ENCODE assay signal across 9 mouse cellular contexts in the genomic region with DNA sequence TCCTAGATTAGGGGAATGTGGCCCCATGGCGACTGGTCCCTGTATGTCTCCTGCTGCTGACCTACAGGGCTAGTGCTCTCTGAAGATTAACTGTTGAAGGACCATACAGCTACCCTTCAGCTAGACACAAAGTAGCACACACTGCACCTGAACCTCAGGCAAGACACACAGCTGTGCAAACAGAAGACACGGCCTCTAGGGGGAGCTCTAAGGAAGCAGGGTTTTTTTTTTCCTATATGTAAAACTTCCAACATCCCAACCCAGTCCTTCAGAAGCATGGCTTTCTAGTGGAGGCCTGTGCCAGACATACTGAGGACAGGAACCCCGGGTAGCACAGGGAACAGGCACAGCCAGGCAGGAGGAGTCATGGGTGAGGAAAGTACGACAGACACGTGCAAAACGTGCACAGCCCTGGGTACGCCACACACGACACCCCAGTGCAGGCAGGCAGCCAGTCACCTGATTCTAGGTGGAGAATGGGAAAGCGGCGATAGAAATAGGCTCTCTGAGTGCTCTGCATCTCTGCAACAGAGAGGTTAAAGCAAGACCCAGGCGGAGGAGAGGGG. TPM values are rescaled to one million over a fixed set of nuclear protein-coding genes. Genes with fewer than 3 reads are reported as not detected.
DNase-seq lines count a peak whose midpoint lies in the region; TF ChIP-seq lines count a peak whose summit lies in the region.
"Had no signal": no experiment of that assay in that cellular context is flagged by ENCODE, and none has a peak within 500 bp of the region (broad histone marks: within the 10 kb centered on the region; RNA-seq: fewer than 3 reads in every experiment).

No protein-coding gene starts in this region.

- peaks cover 10% of the 10 kb centered on the region for H3K4me1 ChIP-seq in cerebellum, adult 2 months (ENCODE audit: control insufficient read depth, insufficient read depth, low read length)
- peaks cover 13% of the 10 kb centered on the region for H3K4me1 ChIP-seq in testis, adult 2 months (ENCODE audit: control insufficient read depth, insufficient read depth, low read length)
- H3K4me1 ChIP-seq in limb, embryonic 10.5 days, result 0 out of 2 replicates have a peak, but pooled peaks cover 3% of the 10 kb centered on the region
- H3K4me1 ChIP-seq in forebrain, embryonic 10.5 days, result no peaks in the 10 kb centered on the region
- H3K4me1 ChIP-seq: stomach, embryonic 15.5 days had no signal

- 77% methylated on average over 11 of the region's 11 CpGs for WGBS in cerebellum, adult 2 months
- WGBS in limb, embryonic 10.5 days, result 86% methylated on average over 11 of the region's 11 CpGs
- 86% methylated on average over 11 of the region's 11 CpGs for WGBS in forebrain, embryonic 10.5 days

- peak; percentile 40 for TF ChIP-seq CTCF in cerebellum, adult 2 months (IDR thresholded peaks at IDR 0.05; ENCODE audit: borderline replicate concordance, insufficient read depth, low read depth, low read length)
- peak; percentile 37; the same call in 1 of the 2 replicates for TF ChIP-seq CTCF in testis, adult 2 months (IDR thresholded peaks at IDR 0.05; ENCODE audit: control insufficient read depth, insufficient read depth, insufficient replicate concordance, low read depth, low read length)

- no peaks in the 10 kb centered on the region for H3K36me3 ChIP-seq in testis, adult 2 months (ENCODE audit: control insufficient read depth, insufficient read depth, low read length)
- H3K36me3 ChIP-seq in limb, embryonic 10.5 days, result peaks cover 100% of the 10 kb centered on the region
- H3K36me3 ChIP-seq in forebrain, embryonic 10.5 days (replicated peaks), result peaks cover 100% of the 10 kb centered on the region

- H3K9me3 ChIP-seq in limb, embryonic 10.5 days (replicated peaks), result no peaks in the 10 kb centered on the region
- H3K9me3 ChIP-seq in forebrain, embryonic 10.5 days, result no peaks in the 10 kb centered on the region
- H3K9me3 ChIP-seq: stomach, embryonic 15.5 days had no signal

- DNase-seq in cerebellum, adult 2 months, result no peak
- no peak for DNase-seq in cerebellum, adult 18-20 months
- DNase-seq in testis, postnatal 14 days (ENCODE audit: low spot score), result no peak
- DNase-seq in limb, embryonic 10.5 days (ENCODE audit: low spot score), result no peak
- no peak for DNase-seq in cerebellum, postnatal 36 days
- DNase-seq in forebrain, embryonic 10.5 days (ENCODE audit: extremely low spot score, low spot score), result no peak
- DNase-seq in yolk sac, embryonic 10.5 days (ENCODE audit: low spot score), result no peak

- H3K27ac ChIP-seq in cerebellum, adult 2 months (ENCODE audit: insufficient read depth, low read length), result no peak overlapping the region
- no peak overlapping the region for H3K27ac ChIP-seq in testis, adult 2 months (ENCODE audit: control insufficient read depth, insufficient read depth, low read depth, low read length)
- 0 out of 2 replicates have a peak overlapping the region, but pooled peaks have one; percentile 10 for H3K27ac ChIP-seq in limb, embryonic 10.5 days
- no peak overlapping the region for H3K27ac ChIP-seq in forebrain, embryonic 10.5 days
- H3K27ac ChIP-seq: stomach, embryonic 15.5 days had no signal

- no peak overlapping the region for H3K4me3 ChIP-seq in cerebellum, adult 2 months (replicated peaks; ENCODE audit: insufficient read depth, low read depth, low read length)
- H3K4me3 ChIP-seq in testis, adult 2 months (ENCODE audit: control insufficient read depth, low read depth, low read length), result no peak overlapping the region
- no peak overlapping the region for H3K4me3 ChIP-seq in limb, embryonic 10.5 days
- no peak overlapping the region for H3K4me3 ChIP-seq in forebrain, embryonic 10.5 days
- H3K4me3 ChIP-seq: stomach, embryonic 15.5 days had no signal

- no peaks in the 10 kb centered on the region for H3K27me3 ChIP-seq in cerebellum, adult 2 months (ENCODE audit: control insufficient read depth, insufficient read depth, low read length)
- H3K27me3 ChIP-seq in testis, adult 2 months (ENCODE audit: control insufficient read depth, insufficient read depth, low read length), result no peaks in the 10 kb centered on the region
- H3K27me3 ChIP-seq in limb, embryonic 10.5 days (ENCODE audit: low read depth, poor library complexity, severe bottlenecking), result no peaks in the 10 kb centered on the region
- H3K27me3 ChIP-seq in forebrain, embryonic 10.5 days (ENCODE audit: poor library complexity, severe bottlenecking), result no peaks in the 10 kb centered on the region
- H3K27me3 ChIP-seq: stomach, embryonic 15.5 days had no signal

- no peak for TF ChIP-seq POLR2A in cerebellum, adult 2 months (IDR thresholded peaks at IDR 0.05; ENCODE audit: borderline replicate concordance, insufficient read depth, low read length)
- no peak for TF ChIP-seq POLR2A in testis, adult 2 months (IDR thresholded peaks at IDR 0.05; ENCODE audit: control insufficient read depth, low read depth, low read length)

RNA-seq across cellular contexts. Expression of a gene that starts 25.7 kb away (rescaled TPM):
- 6.9 and 8.2 TPM in 2 replicates for polyA plus RNA-seq in cerebellum, adult 2 months (2012; rRNA removed)
- 0.17 TPM in 2 replicates for polyA plus RNA-seq in testis, adult 2 months (2012; rRNA removed)
- polyA plus RNA-seq in limb, embryonic 10.5 days (2016; fragmentation: Nextera tagmentation; extraction: Ambion mirVana), result 0.20 TPM in 1 of 2 replicates, not detected in the other
- 0.07 and 0.24 TPM in 2 replicates for polyA plus RNA-seq in forebrain, embryonic 10.5 days (2016; fragmentation: Nextera tagmentation; extraction: Ambion mirVana)

RNA-seq across cellular contexts. Expression of a gene that starts 53.7 kb away (rescaled TPM):
- 0.35 and 0.41 TPM in 2 replicates for polyA plus RNA-seq in cerebellum, adult 2 months (2012; rRNA removed)
- not detected in 2 replicates for polyA plus RNA-seq in testis, adult 2 months (2012; rRNA removed)
- not detected in 2 replicates for polyA plus RNA-seq in limb, embryonic 10.5 days (2016; fragmentation: Nextera tagmentation; extraction: Ambion mirVana)
- polyA plus RNA-seq in forebrain, embryonic 10.5 days (2016; fragmentation: Nextera tagmentation; extraction: Ambion mirVana), result not detected in 2 replicates

RNA-seq across cellular contexts. Expression of a gene that starts 59.4 kb away (rescaled TPM):
- polyA plus RNA-seq in cerebellum, adult 2 months (2012; rRNA removed), result 44.2 and 45.2 TPM in 2 replicates
- polyA plus RNA-seq in testis, adult 2 months (2012; rRNA removed), result 4.5 and 4.6 TPM in 2 replicates
- polyA plus RNA-seq in limb, embryonic 10.5 days (2016; fragmentation: Nextera tagmentation; extraction: Ambion mirVana), result 30.6 and 39.2 TPM in 2 replicates
- 35.6 and 36.8 TPM in 2 replicates for polyA plus RNA-seq in forebrain, embryonic 10.5 days (2016; fragmentation: Nextera tagmentation; extraction: Ambion mirVana)
